Mouse (Mus musculus) left cerebral cortex, postnatal 4 days (tissue): ENCODE results near the gene Mocs3. TPM values are rescaled to one million over a fixed set of nuclear protein-coding genes. Genes with fewer than 3 reads are reported as not detected.

Source experiments
- DNase-seq: peaks from one replicate; pipeline ENCODE4 v3.0.0-alpha.2; 2022
- intact Hi-C: fragments of 180-260 bp; cut with DNase I; formaldehyde crosslinking; loops from one replicate; pipeline ENCODE4 v1.15.1; 2025
- total RNA-seq, 2 experiments: library from RNA; stranded (reverse); gene quantifications; 2 replicates each; pipeline ENCODE4 v1.2.3; 2021

Gene Mocs3
- total RNA-seq, 2 experiments from 2014 or later = 15.5 to 17.7 TPM

DNA sequence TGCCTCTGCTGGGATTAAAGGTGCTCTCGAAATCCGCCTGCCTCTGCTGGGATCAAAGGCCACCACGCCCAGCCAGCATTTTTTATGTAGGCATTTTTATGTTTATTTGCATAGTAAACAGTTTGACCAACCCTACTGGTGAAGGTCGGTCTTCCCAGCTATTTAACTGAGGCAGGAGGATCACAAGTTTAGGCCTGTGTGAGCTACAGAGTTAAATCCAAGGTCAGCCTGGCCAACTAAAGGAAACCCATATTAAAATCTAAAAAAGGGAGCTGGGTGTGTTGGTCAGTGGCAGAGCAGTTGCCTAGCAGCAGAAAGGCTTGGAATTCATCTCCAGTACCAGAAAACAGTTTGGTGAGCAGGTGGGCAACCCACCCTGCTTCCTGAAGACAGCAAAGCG, 2.9 kb downstream of the Mocs3 start:
- intact Hi-C loops = no loop called here
- DNase-seq = no peak

DNA sequence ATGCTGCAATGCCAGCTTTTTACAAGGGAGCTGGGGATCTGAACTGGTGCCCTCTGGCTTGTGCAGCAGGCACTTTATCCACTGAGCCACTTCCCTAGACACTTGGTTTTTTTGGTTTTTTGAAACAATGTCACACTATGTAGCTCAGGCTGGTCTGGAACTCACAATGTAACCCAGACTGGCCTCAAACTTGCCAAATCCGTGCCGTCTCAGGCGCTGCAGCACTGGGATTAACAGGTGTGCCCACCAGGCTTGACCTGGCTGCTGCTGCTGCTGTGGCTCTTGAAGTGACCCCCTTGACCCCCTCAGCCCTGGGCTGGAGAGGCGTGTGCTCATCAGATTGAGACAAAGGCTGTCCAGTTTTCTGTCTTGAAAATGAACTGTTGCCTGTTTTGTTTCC, 7.9 kb downstream of the Mocs3 start:
- no peak for DNase-seq
- intact Hi-C loops = no loop called here

DNA sequence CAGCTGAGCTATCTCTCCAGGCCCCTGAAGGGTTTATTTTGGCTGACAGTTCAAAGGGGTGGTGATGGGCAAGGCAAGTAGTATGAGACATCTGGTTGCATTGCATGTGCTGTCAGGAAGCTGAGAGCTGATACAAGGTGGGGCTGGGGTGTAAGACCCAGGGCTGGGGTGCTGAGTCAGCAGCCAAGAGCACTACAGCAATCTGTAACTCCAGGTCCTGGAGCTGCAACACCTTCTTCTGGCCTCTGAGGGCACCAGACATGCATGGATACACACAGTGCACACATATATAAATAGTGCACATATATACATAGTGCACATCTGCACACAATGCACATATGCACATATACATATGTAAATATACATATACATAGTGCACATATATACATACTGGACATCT, 12.4 kb downstream of the Mocs3 start:
- intact Hi-C loops = no loop called here

DNA sequence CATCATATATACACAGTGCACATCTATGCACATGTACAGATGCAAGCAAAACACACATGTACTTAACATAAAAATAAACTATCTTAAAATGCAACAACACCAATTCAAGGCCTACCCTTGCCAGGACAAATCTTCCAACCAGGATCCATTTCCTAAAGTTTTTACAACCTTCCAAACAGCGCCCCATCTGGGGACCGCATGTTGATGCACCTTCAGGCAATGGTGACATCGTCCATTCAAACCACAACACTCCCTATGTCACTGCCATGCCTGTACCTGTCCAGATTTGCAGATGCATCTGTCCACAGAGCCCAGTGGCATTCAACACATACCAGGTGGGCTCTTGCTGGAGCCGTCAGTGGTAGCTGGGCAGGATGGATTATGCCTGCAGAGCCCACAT, 12.9 kb downstream of the Mocs3 start:
- intact Hi-C loops = no loop called here
- DNase-seq = no peak

More for the DNA sequence above, 12.4 kb downstream of the Mocs3 start:
- DNase-seq = no peak

DNA sequence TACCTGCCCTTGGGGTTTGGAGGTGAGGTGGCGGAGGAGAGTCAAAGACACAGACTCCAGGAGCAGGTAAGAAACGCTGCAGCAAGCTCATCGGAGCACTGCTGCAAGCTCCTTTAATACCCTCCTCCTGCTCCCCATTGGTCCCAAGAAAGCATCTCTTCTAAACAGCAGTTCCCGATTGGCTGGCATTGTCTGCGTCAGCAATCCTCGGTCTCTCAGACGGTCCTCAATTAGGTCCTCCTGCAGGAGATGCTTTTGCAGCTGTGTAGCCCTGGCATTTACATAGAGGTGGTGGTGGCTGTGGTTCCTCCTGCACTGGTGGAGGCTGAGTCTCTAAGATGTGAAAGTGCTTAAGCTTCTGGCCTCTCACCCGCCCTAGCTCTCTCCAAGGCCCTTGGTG, 15.1 kb downstream of the Mocs3 start:
- intact Hi-C loops = no loop called here
- no peak for DNase-seq

DNA sequence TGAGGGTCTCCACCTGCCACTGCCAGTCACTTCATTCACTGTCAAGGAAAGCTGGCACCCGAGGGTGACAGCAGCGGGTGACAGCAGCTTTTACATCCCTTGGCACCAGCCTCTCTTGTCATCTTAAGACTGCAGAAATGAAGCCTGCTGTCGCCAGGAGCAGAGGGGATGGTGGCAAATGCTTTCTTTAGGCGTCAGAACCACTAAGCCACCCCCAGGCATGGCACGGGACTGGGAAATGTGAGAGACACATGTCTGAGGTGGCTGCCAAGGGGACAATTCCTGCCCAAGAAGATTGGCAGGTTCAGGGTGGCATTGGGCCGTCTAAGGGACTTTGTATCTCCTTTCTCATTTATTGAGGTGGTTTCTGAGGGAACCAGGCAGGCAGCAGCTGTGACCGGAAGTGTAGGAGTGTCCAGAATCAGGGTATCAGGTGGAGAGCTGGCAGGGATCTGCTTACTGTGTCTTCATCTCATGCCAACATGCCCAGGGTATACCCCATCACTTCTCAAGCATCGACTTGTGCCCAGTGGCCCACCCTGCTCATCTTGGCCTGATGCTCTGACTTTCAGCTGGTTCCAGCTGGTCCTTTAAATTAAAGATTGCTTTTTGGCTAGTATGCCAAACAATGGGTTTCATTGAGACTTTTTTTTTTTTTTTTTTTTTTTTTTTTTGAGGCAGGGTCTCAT, 17.9 kb downstream of the Mocs3 start:
- DNase-seq = peak; percentile 84
- intact Hi-C loops = no loop called here

DNA sequence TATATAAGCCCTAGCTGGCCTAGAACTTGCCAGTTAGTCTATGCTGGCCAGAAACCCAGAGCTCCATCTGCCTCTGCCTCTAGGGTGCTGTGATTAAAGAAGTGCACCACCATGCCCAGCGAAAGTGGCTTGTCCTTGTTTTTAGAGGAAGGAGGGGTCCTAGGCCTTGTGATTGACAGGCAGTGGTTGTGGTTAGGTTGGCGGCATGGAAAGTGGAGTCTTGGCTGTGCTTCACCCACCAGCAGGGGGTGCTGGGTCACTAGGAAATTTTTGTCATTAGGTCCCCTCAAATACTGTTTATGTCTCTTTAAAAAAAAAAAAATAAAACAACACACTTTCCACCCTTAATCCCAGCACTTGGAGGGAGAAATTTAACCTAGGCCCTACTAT, 18.4 kb downstream of the Mocs3 start:
- DNase-seq = peak; percentile 72
- intact Hi-C loops = no loop called here

DNA sequence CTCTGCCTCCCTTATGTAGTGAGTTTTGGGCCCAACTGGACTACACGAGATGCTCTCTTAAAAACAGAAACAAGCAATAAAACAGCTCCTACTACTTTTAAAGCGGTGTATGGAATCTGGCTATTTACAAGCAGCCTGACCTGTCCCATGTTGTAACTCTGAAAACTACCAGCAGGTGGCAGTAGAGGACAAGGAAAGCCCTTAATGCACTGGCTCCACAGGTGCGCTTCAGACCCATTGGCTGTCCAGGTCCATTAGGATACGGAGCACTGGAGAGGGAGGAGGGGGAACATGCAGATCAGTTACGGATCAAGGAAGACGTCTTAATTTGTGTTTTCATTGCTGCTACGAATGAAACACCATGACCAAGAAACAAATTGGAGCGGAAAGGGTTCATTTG, 19.8 kb downstream of the Mocs3 start:
- intact Hi-C loops = loop anchor here (5.0 kb wide), 2 partner anchors 377 to 397 kb away; no protein-coding TSS in a partner anchor
- peak; percentile 87 for DNase-seq

DNA sequence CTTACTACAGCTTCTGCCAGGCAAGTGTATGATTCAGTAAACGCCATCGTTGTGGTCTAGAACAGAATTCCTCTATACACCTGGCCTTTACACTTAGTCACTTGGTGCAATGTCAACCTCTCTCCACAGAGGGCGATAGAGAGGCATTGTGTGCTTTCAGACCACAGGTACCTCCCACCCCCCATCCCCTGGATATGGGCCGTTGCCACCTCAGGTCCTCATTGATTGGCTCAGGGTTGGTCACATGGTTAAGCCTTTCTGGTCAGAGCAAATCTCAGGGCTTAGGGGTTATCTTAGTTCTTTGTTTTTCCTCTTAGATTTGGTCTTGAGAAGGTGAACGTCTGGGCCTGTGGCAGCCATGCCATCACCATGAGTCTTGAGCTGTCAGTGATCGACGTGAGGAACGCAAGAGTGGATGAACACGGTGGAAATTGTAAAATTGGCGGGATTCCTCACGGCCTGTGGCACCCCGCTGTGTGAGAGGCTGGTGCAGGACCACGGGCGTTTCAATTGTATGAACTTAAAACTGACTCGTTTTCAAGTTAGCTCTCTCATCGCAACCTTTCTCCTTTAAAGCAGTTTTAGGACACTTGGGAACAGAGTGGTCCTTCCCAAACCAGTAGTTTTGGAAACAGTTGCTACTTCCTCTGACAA, 22.3 kb downstream of the Mocs3 start:
- DNase-seq = peak; percentile 51
- intact Hi-C loops = loop anchor here (1.0 to 5.0 kb wide), 3 partner anchors 193 to 395 kb away; no protein-coding TSS in a partner anchor

DNA sequence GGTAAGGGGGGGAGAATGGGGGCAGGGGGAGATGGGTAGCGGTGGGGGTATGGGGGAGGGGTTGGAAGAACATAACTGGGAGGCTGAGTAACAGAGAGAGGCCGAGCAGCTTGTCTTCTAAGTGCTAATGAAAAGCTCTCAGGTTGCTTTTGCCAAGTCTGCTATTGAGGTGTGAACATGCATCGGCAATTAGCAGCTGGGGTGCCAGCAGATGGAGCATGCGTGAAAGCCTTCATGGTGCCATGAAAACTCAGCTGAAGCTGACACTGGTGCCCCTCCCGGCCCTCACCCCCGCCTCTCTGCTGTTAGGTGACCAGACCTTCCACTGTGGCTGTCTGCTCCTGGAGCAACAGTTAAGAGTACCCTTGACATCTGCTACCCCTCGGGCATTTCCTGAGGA, 23.4 kb downstream of the Mocs3 start:
- peak; percentile 62 for DNase-seq
- intact Hi-C loops = loop anchor here (5.0 kb wide), 2 partner anchors 373 to 393 kb away; no protein-coding TSS in a partner anchor

DNA sequence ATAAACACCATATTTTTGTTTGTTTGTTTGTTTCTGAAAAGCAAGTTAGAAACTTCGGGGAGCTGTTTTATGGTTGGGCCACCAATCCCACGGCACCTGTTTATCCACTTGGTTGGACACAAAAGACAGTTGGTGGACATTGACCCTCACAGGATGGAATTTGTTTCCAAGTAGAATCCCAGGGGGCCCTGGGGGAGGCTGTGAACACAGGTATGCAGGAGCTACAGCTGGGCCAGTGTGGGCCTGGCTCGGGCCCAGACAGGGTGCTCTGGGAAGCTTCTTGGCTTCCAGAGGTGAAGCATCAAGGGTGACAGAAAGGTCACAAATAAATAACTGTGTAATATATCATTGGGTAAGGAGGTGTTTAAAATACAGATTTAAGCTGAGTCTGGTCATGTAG, 26.1 kb downstream of the Mocs3 start:
- intact Hi-C loops = no loop called here
- no peak for DNase-seq

DNA sequence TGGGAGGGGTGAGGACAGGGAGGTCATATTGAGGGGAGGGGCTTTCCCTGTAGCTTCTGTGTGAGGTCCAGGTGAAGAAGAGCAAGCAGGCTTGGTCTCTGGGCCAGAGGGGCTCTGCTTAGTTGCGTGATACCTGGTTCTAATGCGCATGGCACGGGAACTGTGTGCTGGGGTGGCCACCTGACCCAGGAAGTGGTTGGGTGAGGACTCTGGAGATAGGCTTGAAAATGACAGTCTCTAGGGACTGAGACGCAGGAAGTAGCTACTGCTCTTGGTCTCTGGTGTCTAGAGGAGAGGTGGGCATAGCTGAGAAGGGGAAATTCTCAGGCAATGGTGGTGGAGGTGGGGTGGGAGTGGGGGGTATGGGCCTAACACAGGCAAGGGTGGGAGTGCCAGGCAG, 26.8 kb downstream of the Mocs3 start:
- no peak for DNase-seq
- intact Hi-C loops = no loop called here

DNA sequence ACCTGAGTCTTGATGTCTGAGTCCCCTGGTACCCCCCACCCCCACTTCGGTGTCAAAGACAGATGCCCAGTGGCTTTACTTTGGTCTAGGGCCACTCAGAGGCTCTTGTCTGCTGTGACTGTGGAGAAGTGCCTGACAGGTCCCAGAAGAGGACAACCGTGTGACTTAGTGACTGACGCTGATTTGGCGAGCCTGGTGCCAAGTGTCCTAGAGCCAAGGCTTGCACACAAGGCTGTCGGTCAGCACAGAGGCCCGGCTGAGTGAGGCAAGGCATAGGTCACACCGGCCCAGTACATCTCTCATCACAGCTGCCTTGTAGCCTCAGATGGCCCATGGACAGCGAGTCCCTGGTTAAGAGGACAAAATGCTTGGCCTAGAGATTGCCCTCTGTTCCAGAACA, 28.6 kb downstream of the Mocs3 start:
- no peak for DNase-seq
- intact Hi-C loops = no loop called here

DNA sequence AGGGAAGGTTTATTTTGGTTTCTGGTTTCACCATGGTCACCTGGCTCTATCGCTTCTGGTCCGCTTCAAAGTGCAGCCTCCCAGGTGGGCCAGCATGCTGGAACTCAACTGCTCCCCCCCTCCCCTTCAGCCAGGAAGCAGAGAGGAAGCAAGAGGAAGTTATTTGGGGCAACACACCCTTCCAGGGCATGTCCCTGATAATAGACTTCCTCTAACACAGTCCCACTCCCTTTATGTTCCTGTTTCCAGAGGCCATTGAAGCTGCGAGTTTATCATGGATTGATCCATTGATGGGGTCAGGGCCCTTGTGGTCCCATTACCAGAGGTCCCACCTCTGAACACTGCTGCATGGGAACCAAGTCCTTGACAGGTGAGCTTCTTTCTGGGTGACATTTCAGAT, 29.7 kb downstream of the Mocs3 start:
- DNase-seq = no peak
- intact Hi-C loops = no loop called here

DNA sequence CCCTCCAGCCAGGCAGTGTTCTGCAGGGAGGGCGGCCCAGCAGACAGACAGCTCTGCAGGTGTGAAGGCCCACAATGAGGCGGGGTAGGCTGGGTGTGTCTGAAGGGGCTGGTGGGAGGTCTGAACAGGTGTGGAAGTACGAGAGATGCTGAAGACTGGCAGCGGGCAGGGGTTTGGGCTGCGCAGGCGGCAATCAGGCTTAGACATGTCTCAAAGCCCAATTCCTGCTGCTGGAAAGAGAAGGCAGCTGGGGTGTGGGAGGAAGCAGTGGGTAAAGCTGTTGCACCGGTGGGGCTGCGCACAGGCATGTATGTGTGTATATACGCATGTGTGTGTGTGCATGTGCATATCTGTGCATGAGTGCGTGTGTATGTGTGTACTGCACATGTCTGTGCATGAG, 30.5 kb downstream of the Mocs3 start:
- intact Hi-C loops = no loop called here
- DNase-seq = no peak

DNA sequence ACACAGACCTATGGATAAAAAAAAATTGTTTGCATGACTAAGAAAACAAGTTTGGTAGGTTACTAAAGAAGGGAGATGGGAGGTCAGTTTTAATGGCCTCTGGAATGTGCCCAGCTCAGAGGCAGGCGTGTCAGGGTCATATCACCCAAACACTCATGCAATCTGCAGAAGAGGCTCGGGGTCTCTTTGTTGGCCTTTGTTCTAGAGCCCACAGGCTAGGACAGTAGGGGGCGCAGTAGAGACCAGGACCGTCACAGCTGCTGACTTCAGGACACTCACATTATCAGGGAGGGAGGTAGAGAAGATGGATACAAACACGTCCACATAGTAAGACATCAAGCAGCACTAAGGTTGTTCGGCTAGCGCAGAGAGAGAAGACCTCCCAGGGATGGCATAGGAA, 37.6 kb downstream of the Mocs3 start:
- DNase-seq = peak; percentile 50
- intact Hi-C loops = no loop called here

DNA sequence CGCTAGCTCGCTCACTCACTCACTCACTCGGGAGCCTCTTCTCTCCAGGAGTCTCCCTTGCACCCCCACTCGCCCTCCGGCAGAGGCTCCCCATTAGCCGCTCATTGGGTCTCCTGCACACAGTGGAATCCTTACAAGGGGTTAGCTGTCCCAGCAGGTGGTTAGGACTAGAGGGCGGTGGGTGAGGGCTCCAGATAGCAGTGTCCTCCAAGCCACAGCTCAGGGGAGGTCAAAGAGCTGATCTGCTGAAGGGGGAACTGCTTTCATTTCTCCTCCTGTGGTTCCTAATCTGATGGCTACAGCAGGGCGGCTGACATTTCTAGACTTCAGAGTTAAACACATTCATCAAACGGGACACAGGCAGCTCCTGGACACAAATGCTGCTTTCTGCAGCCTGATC, 43.0 kb downstream of the Mocs3 start:
- intact Hi-C loops = no loop called here
- DNase-seq = no peak

DNA sequence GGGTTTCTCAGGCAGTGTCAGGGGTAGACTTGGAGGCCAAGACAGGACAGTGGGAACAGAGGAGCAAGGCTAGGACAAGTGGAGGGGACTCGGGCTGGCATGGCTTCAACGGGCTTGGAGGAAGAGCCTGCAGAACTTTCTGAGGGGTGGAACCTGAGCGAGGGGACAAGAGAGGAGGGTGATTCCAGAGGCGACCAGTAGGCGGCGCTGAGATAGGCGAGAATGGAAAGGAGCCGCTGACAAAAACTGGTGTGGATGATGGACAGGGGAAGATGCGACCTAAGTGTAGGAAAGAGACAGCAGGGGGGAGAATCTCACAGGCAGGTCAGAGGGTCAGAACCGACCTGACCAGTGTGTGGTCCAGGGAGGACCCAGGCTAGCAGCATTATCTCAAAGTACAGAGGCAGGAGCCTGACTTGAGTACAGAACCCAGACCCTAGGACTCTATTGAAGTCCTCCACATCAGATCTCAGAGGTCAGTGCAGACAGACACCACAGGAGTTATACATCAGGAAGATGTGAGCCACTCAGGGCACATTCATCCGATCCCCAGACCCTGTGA, 44.0 kb downstream of the Mocs3 start:
- DNase-seq = peak; percentile 78
- intact Hi-C loops = no loop called here

DNA sequence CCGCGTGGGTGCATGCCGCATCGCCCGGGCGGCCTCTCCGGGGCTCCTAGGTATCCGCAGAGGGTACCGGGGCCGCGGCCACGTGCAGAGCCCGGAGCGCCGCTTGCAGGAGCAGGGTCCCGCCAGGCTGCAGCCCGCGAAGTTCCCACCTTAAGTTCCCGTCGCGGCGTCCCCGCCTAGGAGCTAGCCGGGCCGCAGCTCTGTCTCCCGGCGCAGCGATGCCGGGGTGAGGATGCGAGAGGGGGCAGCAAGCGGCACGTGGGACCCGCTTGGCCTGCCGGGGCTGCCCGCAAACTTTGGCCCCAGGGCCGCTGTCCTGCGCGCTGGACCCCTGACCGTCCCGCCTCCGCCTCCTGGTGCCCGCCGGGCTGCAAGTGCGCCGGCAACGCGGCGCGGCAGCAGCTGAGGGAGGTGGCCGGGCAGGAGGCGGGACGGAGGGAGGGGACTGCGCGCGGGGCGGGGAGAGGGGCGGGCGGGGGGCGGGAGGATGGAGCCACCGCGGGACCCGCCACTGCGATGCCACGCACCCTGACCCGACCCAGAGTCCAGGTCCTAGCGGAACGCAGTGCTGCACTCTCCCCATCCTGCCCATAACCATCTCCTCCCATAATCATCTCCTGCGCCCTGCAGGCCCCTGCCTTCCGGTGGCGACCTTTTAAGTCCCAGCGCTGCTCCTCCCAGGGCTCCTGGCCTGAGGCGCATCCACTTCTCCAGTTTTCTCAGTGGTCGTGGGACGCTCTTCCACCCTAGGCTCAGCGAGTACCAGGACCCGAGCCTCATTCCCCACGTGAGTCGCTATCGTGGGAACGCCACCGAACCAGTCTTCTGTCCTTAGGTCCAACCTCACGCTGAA, 50.5 kb downstream of the Mocs3 start:
- DNase-seq = peak; percentile 36
- intact Hi-C loops = no loop called here

DNA sequence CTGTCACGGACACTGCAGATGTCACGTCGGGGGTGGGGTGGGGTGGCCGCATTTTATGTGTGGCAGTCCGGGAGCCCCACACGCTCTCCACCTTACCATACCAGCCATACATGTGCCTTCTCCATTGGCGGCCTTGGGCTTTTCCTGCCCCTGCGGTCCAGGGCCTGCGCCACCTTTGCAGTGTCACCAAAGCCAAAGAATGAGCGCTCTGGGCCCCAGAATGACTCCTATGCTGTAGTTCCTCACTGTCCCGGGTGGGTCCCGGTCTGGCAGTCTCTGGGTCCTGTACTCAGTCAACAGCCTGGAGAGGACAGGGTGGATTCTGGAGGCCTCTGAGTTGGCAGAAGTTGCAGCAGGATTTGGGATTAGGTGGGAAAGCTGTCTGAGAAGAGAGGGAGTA, 51.2 kb downstream of the Mocs3 start, which contains the start of gene Kcng1:
Kcng1 (minus strand) TSS at position 155 of the 400 bp plus-strand sequence.
- intact Hi-C loops = no loop called here
- DNase-seq = no peak
